Mouse (Mus musculus): ENCODE data around the gene Thap11. TPM values are rescaled to one million over a fixed set of nuclear protein-coding genes. Genes with fewer than 3 reads are reported as not detected.

Thap11 gene
- polyA plus RNA-seq, 1 experiment from 2014 or later = 49.7 TPM

GRCm38 (mm10) chr8:105897801-105898480 lies 43.0 kb downstream of the Thap11 start:
- no peak for TF ChIP-seq CTCF (IDR thresholded peaks at IDR 0.05)
- POLR2A ChIA-PET = interaction anchor here (0.7 to 0.9 kb wide), 2 partner anchors 42 to 890 kb away, joined by 3 read pairs; no protein-coding TSS in a partner anchor
- in situ Hi-C loops (cut with MboI; ENCODE audit: low pct_unique_long_range_greater_than_20kb) = no loop called here
- ATAC-seq = no peak
- CTCF ChIA-PET = interaction anchor here (1.3 kb wide), 1 partner anchor 33 kb away, joined by 6 read pairs; no protein-coding TSS in a partner anchor
- no peaks in the 10 kb centered on the region for H3K27me3 ChIP-seq
- no peak for DNase-seq (ENCODE audit: low read depth, low spot score)

GRCm38 (mm10) chr8:105900180-105900940 lies 45.4 kb downstream of the Thap11 start, which contains the start of gene Pskh1:
Gene Pskh1, plus strand, starts transcription at chr8:105900441.
- no peaks in the 10 kb centered on the region for H3K27me3 ChIP-seq
- peak; percentile 75 for ATAC-seq
- in situ Hi-C loops (cut with MboI; ENCODE audit: low pct_unique_long_range_greater_than_20kb) = no loop called here
- DNase-seq (ENCODE audit: low read depth, low spot score) = peak; percentile 50
- TF ChIP-seq CTCF (IDR thresholded peaks at IDR 0.05) = no peak
- POLR2A ChIA-PET = interaction anchor here (0.6 kb wide), 1 partner anchor 379 kb away, joined by 5 read pairs; no protein-coding TSS in a partner anchor
- CTCF ChIA-PET = interaction anchor here (0.8 to 1.5 kb wide), 3 partner anchors 24 to 45 kb away, joined by 3 to 5 read pairs (median 3); partner anchors contain the start of gene Thap11

GRCm38 (mm10) chr8:105900941-105901616 lies 46.1 kb downstream of the Thap11 start:
- H3K27me3 ChIP-seq = no peaks in the 10 kb centered on the region
- TF ChIP-seq CTCF (IDR thresholded peaks at IDR 0.05) = no peak
- DNase-seq (ENCODE audit: low read depth, low spot score) (no peak), ATAC-seq (no peak)
- ChIA-PET CTCF (interaction anchor here (0.8 to 1.5 kb wide), 2 partner anchors 23 to 46 kb away, joined by 3 read pairs; partner anchors contain the start of gene Thap11), POLR2A (no interaction called here)
- in situ Hi-C loops (cut with MboI; ENCODE audit: low pct_unique_long_range_greater_than_20kb) = no loop called here

Other genes with a start within 250 kb of the Thap11 start
- 84.2 TPM for gene Ripor1, start 249.9 kb upstream of the Thap11 start, polyA plus RNA-seq (2021)
- gene Ctcf, start 218.6 kb upstream of the Thap11 start, polyA plus RNA-seq (2021) = 62.5 TPM
- gene Agrp, start 217.7 kb upstream of the Thap11 start, polyA plus RNA-seq (2021) = 0.30 TPM
- gene Carmil2, start 168.9 kb upstream of the Thap11 start, polyA plus RNA-seq (2021) = 0.44 TPM
- gene Acd, start 154.0 kb upstream of the Thap11 start, polyA plus RNA-seq (2021) = 39.2 TPM
- 23.3 TPM for gene Pard6a, start 154.0 kb upstream of the Thap11 start, polyA plus RNA-seq (2021)
- 1.0 TPM for gene 4933405L10Rik, start 147.5 kb upstream of the Thap11 start, polyA plus RNA-seq (2021)
- 39.5 TPM for gene Enkd1, start 146.9 kb upstream of the Thap11 start, polyA plus RNA-seq (2021)
- 23.6 TPM for gene Gfod2, start 96.5 kb upstream of the Thap11 start, polyA plus RNA-seq (2021)
- gene Ranbp10, start 27.8 kb upstream of the Thap11 start, polyA plus RNA-seq (2021) = 25.3 TPM
- gene Tsnaxip1, start 27.4 kb upstream of the Thap11 start, polyA plus RNA-seq (2021) = 0.24 TPM
- gene Cenpt, start 1.9 kb upstream of the Thap11 start, polyA plus RNA-seq (2021) = 38.4 TPM
- 19.1 TPM for gene Nutf2, start 5.4 kb downstream of the Thap11 start, polyA plus RNA-seq (2021)
- gene Edc4, start 25.7 kb downstream of the Thap11 start, polyA plus RNA-seq (2021) = 50.9 TPM
- gene Nrn1l, start 38.4 kb downstream of the Thap11 start, polyA plus RNA-seq (2021) = 0.47 TPM
- gene Pskh1, start 45.3 kb downstream of the Thap11 start, polyA plus RNA-seq (2021) = 36.4 TPM
- 1.3 TPM for gene Ctrl, start 78.7 kb downstream of the Thap11 start, polyA plus RNA-seq (2021)
- 61.7 TPM for gene Psmb10, start 83.3 kb downstream of the Thap11 start, polyA plus RNA-seq (2021)
- 1.3 TPM for gene Lcat, start 88.2 kb downstream of the Thap11 start, polyA plus RNA-seq (2021)
- 76.0 TPM for gene Slc12a4, start 111.0 kb downstream of the Thap11 start, polyA plus RNA-seq (2021)
- gene Dpep3, start 124.3 kb downstream of the Thap11 start, polyA plus RNA-seq (2021) = not detected
- gene Dus2, start 136.2 kb downstream of the Thap11 start, polyA plus RNA-seq (2021) = 15.4 TPM
- gene Dpep2nb, start 150.8 kb downstream of the Thap11 start, polyA plus RNA-seq (2021) = 0.14 TPM
- gene Ddx28, start 156.8 kb downstream of the Thap11 start, polyA plus RNA-seq (2021) = 12.7 TPM
- gene Nfatc3, start 203.7 kb downstream of the Thap11 start, polyA plus RNA-seq (2021) = 33.5 TPM

Measured in Patski (cell line).